Mouse (Mus musculus) forebrain, embryonic 13.5 days (tissue): ENCODE measurements at regions not wholly inside any gene's neighbourhood (a gene's known extent, or its start where the extent isn't known, plus 50 kb on each side); places are given as distances from the start of the nearest gene placed in this dataset.

ENCODE experiments used
- ATAC-seq: fragments of 200-750 bp; cut with Nextera tagmentation; 2 replicates; pipeline ENCODE4 v1.8.0; 2017
- H3K27ac ChIP-seq: fragments of 300-500 bp; sonication (generic); 2 replicates; pipeline ENCODE4 v1.5.1; 2015; ENCODE audit warnings: inconsistent platforms, mild to moderate bottlenecking, moderate library complexity
- H3K27me3 ChIP-seq: fragments of 300-500 bp; sonication (generic); 2 replicates; pipeline ENCODE4 v1.6.1; 2015; ENCODE audit warnings: mild to moderate bottlenecking, inconsistent platforms
- H3K36me3 ChIP-seq: fragments of 300-500 bp; sonication (generic); 2 replicates; pipeline ENCODE4 v1.6.1; 2015; ENCODE audit warnings: mild to moderate bottlenecking, inconsistent platforms; ENCODE audit not compliant: poor library complexity, severe bottlenecking
- H3K4me1 ChIP-seq: fragments of 300-500 bp; sonication (generic); 2 replicates; pipeline ENCODE4 v1.6.1; 2015; ENCODE audit warnings: inconsistent platforms
- H3K4me2 ChIP-seq: fragments of 300-500 bp; sonication (generic); 2 replicates; pipeline ENCODE4 v1.6.1; 2015; ENCODE audit warnings: inconsistent platforms, mild to moderate bottlenecking, moderate library complexity
- H3K4me3 ChIP-seq: fragments of 300-500 bp; sonication (generic); 2 replicates; pipeline ENCODE4 v1.5.1; 2015; ENCODE audit warnings: mild to moderate bottlenecking, inconsistent platforms
- H3K9ac ChIP-seq: fragments of 300-500 bp; sonication (generic); 2 replicates; pipeline ENCODE4 v1.6.1; 2015; ENCODE audit warnings: mild to moderate bottlenecking, inconsistent platforms
- H3K9me3 ChIP-seq: fragments of 300-500 bp; sonication (generic); replicated peaks from 2 replicates; pipeline ENCODE4 v1.6.1; 2016; ENCODE audit warnings: inconsistent platforms
- WGBS: fragments of 180-500 bp; shearing (Covaris S2); methylation state at CpG from one replicate; pipeline ENCODE4 v1.1.7; 2015; 5-methylcytosine and 5-hydroxymethylcytosine counted together

DNA sequence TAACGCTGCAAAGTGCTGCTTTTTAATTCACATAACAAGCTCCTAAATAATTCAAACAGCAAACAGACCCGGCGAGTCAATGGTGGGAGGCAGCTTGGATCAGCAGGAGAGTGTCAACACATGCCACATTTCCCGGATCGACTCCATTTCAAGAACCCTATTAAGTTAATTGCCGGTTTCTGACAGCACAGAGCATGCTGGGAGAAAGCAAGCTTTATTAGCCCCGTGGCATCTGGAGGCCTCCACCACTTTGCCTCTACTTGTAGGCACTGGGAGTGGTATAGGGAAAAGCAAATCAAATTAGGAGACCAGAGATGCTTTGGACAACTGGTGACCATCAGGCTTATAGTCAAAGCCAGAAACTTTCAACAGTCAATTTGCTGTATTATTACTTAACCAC, 188.5 kb downstream of the Emx2 start:
- H3K27ac ChIP-seq = 0 out of 2 replicates have a peak overlapping the region, but pooled peaks have one; percentile 14
- no peak overlapping the region for H3K9ac ChIP-seq
- H3K36me3 ChIP-seq = no peaks in the 10 kb centered on the region
- H3K9me3 ChIP-seq = no peaks in the 10 kb centered on the region
- peaks cover 26% of the 10 kb centered on the region for H3K4me1 ChIP-seq
- peak; percentile 80 for ATAC-seq
- peaks cover 10% of the 10 kb centered on the region for H3K27me3 ChIP-seq
- peak overlapping the region; percentile 12; the same call in 1 of the 2 replicates for H3K4me2 ChIP-seq
- H3K4me3 ChIP-seq = no peak overlapping the region
- 21% methylated on average over 7 of the region's 7 CpGs for WGBS

- 74% methylated on average over 5 of the region's 5 CpGs for WGBS
- Histone ChIP-seq H3K27ac (no peak overlapping the region), H3K9me3 (no peaks in the 10 kb centered on the region), H3K4me3 (no peak overlapping the region), H3K9ac (no peak overlapping the region), H3K27me3 (peaks cover 2% of the 10 kb centered on the region; the same call in 1 of the 2 replicates), H3K4me2 (no peak overlapping the region), H3K36me3 (no peaks in the 10 kb centered on the region), H3K4me1 (peaks cover 34% of the 10 kb centered on the region)
- ATAC-seq = no peak
These were observed 191.2 kb downstream of the Emx2 start for GRCm38 (mm10) chr19:59649421-59649820.

DNA sequence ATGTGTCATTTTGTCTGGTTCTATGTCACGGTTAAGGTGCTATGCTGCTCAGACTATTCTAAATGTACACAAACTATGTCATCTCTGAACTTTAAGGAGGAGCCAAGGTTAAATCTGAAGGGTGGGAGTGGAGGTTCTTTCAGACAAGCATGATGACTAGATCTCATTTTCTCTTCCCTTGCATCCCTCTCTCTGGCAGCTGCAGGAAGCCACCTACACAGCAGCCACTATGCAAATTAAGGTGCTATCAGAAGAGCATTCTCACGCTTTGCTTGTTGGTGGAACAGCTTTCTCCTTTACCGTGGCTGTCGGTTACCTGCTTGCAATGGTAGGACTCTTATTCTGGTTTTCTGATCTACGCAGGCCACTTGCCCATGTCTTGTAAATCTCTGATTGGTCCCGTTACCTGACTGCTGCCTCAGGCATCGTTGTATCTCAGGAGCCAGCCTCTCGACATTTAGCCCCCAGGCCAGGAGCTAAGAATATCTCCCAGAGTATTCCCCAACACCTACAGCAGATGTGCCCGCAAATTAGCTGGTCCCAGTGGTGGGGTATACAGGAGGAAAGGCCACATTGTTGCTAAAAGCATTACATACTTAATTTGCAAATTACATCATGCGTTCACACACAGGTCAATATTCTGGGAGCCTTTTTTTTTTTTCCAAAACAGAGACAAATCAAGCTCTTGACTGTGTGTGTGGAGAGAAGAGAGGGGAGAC, 192.6 kb downstream of the Emx2 start:
- H3K27me3 ChIP-seq = no peaks in the 10 kb centered on the region; the same call in 1 of the 2 replicates
- H3K4me3 ChIP-seq = no peak overlapping the region
- no peak for ATAC-seq
- WGBS = 75% methylated on average over 10 of the region's 10 CpGs
- H3K9ac ChIP-seq = no peak overlapping the region
- H3K36me3 ChIP-seq = no peaks in the 10 kb centered on the region
- H3K4me1 ChIP-seq = peaks cover 34% of the 10 kb centered on the region
- no peak overlapping the region for H3K27ac ChIP-seq
- H3K4me2 ChIP-seq = no peak overlapping the region
- H3K9me3 ChIP-seq = no peaks in the 10 kb centered on the region

- Histone ChIP-seq H3K4me1 (peaks cover 18% of the 10 kb centered on the region), H3K4me3 (no peak overlapping the region), H3K36me3 (no peaks in the 10 kb centered on the region), H3K9ac (no peak overlapping the region), H3K9me3 (no peaks in the 10 kb centered on the region), H3K27ac (no peak overlapping the region), H3K27me3 (no peaks in the 10 kb centered on the region; the same call in 1 of the 2 replicates), H3K4me2 (peak overlapping the region; percentile 34)
- WGBS = 28% methylated on average over 18 of the region's 18 CpGs
- no peak for ATAC-seq
These were observed 195.6 kb downstream of the Emx2 start for GRCm38 (mm10) chr19:59653631-59654367.

DNA sequence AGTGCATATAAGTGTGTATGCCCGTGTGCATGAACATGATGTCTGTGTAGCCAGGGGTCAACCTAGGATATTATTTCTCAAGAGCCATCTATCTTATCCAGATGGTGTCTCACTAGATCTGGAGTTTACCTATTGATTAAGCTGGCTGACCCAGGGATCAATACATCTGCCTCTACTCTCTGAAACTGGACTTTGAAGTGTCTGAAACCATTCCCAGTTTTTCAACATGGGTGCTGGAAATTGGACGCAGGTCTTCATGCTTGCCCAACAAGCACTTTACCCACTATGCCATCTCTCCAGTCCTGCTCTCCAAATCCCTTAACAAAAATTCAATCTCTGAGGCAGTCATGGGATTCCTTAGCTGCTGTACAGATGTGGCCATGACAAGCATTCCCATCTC, 197.1 kb downstream of the Emx2 start:
- H3K9me3 ChIP-seq = no peaks in the 10 kb centered on the region
- H3K36me3 ChIP-seq = no peaks in the 10 kb centered on the region
- H3K27me3 ChIP-seq = no peaks in the 10 kb centered on the region; the same call in 1 of the 2 replicates
- H3K27ac ChIP-seq = no peak overlapping the region
- H3K9ac ChIP-seq = no peak overlapping the region
- no peak for ATAC-seq
- H3K4me1 ChIP-seq = peaks cover 12% of the 10 kb centered on the region
- H3K4me2 ChIP-seq = no peak overlapping the region
- H3K4me3 ChIP-seq = no peak overlapping the region
- WGBS = 96% methylated on average over 2 of the region's 2 CpGs

DNA sequence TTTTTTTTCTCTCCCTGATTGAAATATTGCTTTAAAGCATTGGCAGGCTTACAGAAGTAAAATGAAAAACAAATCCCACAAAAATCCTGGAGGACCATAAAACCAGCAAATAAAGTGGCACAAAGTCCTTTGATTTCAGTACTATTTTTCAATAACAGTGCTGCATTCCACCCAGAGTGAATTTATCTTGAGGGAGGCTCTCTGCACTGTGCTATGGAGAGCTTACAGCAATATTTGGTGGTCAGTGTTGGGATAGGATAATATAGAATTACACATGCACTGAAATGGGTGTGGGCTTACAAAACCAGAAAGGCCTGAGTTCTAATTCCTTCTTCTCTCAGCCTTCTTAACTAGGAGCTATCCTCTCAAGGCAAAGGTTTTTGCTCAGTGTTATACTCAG, 211.6 kb downstream of the Emx2 start:
- Histone ChIP-seq H3K9me3 (no peaks in the 10 kb centered on the region), H3K4me1 (no peaks in the 10 kb centered on the region), H3K27ac (no peak overlapping the region), H3K4me2 (no peak overlapping the region), H3K27me3 (no peaks in the 10 kb centered on the region), H3K4me3 (no peak overlapping the region), H3K9ac (no peak overlapping the region), H3K36me3 (no peaks in the 10 kb centered on the region)
- no peak for ATAC-seq

DNA sequence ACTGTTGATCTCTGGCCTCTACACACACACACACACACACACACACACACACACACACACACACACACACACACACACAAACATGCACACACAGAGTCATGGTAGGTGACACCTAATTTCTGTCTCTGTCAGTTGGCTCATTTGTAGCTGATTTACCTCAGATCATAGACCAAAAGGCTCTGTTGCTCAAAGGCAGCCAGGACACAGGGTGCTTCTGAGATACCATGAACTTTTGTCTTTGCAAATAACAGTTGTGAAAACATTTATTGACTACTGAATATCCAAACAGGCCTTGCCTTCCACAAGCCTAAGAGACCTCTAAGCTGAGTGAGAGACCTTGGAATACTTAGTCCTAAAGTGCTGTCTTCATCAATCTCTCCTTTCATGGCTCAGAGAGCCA, 215.4 kb downstream of the Emx2 start:
- Histone ChIP-seq H3K9ac (no peak overlapping the region), H3K27me3 (no peaks in the 10 kb centered on the region), H3K36me3 (no peaks in the 10 kb centered on the region), H3K27ac (no peak overlapping the region), H3K4me1 (no peaks in the 10 kb centered on the region), H3K9me3 (no peaks in the 10 kb centered on the region), H3K4me3 (no peak overlapping the region), H3K4me2 (no peak overlapping the region)
- no peak for ATAC-seq

- H3K9me3 ChIP-seq = no peaks in the 10 kb centered on the region
- no peak overlapping the region for H3K4me3 ChIP-seq
- no peaks in the 10 kb centered on the region for H3K27me3 ChIP-seq
- H3K4me1 ChIP-seq = no peaks in the 10 kb centered on the region
- no peak overlapping the region for H3K9ac ChIP-seq
- H3K4me2 ChIP-seq = no peak overlapping the region
- ATAC-seq = no peak
- H3K27ac ChIP-seq = no peak overlapping the region
- no peaks in the 10 kb centered on the region for H3K36me3 ChIP-seq
- 32% methylated on average over 7 of the region's 7 CpGs for WGBS
These were observed 221.0 kb downstream of the Emx2 start for GRCm38 (mm10) chr19:59679191-59679590.

DNA sequence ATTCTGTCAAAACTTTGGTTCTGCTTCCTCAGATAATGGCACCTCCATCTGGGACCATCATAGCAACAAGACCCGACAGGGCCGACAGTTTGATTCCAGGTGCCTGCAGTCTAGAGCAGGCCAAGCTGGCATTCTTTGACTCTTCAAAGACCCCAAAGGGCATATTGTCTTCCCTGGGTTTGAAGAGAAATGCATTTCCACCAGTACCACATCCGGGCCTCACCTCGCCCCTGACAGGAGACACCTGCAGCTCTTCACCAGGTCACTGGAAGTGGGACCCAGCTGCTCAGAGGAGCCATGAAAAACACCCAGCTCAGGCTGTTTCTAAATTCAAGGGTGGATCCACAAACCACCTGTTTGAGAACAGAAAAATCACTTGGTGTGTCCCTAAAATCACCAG, 222.2 kb downstream of the Emx2 start:
- Histone ChIP-seq H3K9ac (no peak overlapping the region), H3K36me3 (no peaks in the 10 kb centered on the region), H3K4me1 (no peaks in the 10 kb centered on the region), H3K4me3 (no peak overlapping the region), H3K4me2 (no peak overlapping the region), H3K27me3 (no peaks in the 10 kb centered on the region), H3K27ac (no peak overlapping the region), H3K9me3 (no peaks in the 10 kb centered on the region)
- no peak for ATAC-seq
- WGBS = 96% methylated on average over 4 of the region's 4 CpGs

DNA sequence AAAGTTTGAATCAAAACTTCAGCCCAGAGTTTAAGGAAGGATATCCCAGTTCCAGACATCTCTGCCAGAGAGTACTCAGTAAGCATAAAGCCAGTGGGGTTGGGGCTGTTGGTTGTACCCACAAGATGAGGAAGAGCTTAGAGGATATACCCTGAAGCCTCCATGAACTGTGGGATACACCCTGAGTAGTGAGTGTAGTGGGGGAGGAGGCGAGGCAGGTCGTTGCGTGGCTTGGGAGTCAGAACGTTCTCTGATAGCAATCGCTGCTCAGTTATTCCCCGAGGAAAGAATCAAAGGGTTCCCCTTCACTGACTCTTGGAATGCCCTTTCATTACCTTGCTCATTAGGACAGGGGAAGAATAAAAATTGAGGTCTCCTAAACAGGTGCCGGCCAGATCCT, 226.1 kb downstream of the Emx2 start:
- 82% methylated on average over 7 of the region's 7 CpGs for WGBS
- no peak overlapping the region for H3K27ac ChIP-seq
- no peaks in the 10 kb centered on the region for H3K9me3 ChIP-seq
- no peak overlapping the region for H3K4me3 ChIP-seq
- H3K36me3 ChIP-seq = no peaks in the 10 kb centered on the region
- H3K9ac ChIP-seq = no peak overlapping the region
- no peak overlapping the region for H3K4me2 ChIP-seq
- H3K4me1 ChIP-seq = no peaks in the 10 kb centered on the region
- ATAC-seq = no peak
- H3K27me3 ChIP-seq = no peaks in the 10 kb centered on the region

- Histone ChIP-seq H3K9ac (no peak overlapping the region), H3K27me3 (no peaks in the 10 kb centered on the region), H3K9me3 (no peaks in the 10 kb centered on the region), H3K4me2 (no peak overlapping the region), H3K4me1 (no peaks in the 10 kb centered on the region), H3K27ac (no peak overlapping the region), H3K4me3 (no peak overlapping the region), H3K36me3 (no peaks in the 10 kb centered on the region)
- WGBS = 69% methylated on average over 19 of the region's 19 CpGs
- ATAC-seq = no peak
These were observed 227.9 kb downstream of the Emx2 start for GRCm38 (mm10) chr19:59685826-59686717.

DNA sequence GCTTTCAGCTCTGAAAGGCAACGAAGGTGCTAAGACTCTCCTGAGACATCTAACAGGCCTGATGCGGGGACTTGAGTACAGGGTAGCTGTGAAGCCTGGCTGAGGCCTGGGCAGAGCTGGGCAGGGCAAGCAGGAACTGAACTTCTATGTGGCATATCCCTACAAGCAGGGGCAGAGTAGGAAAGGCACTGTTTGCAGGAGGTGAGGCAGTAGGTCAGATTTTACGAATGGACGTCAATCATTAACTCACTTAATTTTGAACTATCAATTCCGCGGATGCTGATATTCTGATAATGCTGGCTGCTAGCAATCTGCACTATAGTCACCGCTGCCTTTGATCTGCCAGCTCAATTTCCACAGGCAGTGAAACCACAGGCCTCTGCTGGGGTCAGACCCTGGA, 229.0 kb downstream of the Emx2 start:
- H3K9me3 ChIP-seq = no peaks in the 10 kb centered on the region
- ATAC-seq = no peak
- no peak overlapping the region for H3K9ac ChIP-seq
- no peak overlapping the region for H3K4me3 ChIP-seq
- WGBS = 90% methylated on average over 7 of the region's 7 CpGs
- no peak overlapping the region for H3K4me2 ChIP-seq
- H3K4me1 ChIP-seq = no peaks in the 10 kb centered on the region
- no peaks in the 10 kb centered on the region for H3K27me3 ChIP-seq
- no peak overlapping the region for H3K27ac ChIP-seq
- no peaks in the 10 kb centered on the region for H3K36me3 ChIP-seq
